Mouse (Mus musculus): ENCODE measurements at regions not wholly inside any gene's neighbourhood (a gene's known extent, or its start where the extent isn't known, plus 50 kb on each side); places are given as distances from the start of the nearest gene placed in this dataset.

DNA sequence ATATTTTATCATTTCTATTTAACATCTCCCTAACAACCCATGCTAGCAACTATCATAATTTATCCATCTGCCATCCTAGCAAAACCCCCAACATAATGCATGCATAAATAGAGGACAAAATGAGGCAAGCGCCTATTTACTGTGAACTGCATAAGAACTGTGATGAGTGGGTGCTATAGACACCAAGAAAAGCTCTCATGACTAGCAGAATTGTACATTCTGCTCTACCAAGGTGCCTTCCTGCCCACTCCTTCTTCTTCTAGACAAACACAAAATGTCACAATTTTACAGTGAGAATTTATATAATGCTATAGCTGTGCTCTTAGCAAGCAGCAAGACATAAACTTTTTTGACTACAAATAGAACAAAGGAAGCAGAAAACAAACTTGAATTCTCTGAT lies 305.9 kb downstream of the Brinp1 start:
- no peak for DNase-seq

DNA sequence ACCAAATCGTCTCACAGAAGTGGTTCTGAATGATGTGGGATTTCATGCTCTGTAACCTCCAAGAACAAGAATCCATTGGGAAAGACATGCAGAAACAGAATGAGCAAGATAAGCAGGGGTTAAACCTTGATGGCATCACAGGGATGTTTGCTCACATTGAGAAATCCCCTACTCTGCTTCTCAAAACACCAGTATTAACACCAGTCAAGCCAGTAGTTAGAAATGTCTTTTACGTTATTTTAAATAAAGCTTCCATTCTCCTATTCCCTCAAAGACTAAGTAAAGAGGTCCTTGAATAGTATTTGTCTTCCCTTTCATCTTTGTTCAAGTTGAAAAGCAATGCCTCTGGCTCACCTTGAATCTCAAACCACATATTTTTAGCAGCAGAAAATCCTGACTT lies 320.9 kb downstream of the Brinp1 start:
- no peak for DNase-seq

DNA sequence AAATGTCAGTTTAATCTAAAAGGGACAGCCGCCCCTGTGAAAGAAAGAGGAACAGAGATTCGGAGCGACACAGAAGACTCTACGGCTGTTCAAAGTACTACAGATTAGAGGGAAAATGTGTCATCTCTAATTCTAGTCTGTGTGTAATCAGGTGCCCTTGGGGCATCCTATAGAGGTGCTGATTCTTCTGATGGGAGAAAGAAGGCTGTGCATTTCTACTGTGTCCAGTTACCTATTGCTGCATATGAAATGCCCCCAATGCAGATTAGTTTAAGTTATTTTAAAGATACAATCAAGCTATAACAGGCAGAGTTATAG lies 330.2 kb downstream of the Brinp1 start:
- no peak for DNase-seq

DNA sequence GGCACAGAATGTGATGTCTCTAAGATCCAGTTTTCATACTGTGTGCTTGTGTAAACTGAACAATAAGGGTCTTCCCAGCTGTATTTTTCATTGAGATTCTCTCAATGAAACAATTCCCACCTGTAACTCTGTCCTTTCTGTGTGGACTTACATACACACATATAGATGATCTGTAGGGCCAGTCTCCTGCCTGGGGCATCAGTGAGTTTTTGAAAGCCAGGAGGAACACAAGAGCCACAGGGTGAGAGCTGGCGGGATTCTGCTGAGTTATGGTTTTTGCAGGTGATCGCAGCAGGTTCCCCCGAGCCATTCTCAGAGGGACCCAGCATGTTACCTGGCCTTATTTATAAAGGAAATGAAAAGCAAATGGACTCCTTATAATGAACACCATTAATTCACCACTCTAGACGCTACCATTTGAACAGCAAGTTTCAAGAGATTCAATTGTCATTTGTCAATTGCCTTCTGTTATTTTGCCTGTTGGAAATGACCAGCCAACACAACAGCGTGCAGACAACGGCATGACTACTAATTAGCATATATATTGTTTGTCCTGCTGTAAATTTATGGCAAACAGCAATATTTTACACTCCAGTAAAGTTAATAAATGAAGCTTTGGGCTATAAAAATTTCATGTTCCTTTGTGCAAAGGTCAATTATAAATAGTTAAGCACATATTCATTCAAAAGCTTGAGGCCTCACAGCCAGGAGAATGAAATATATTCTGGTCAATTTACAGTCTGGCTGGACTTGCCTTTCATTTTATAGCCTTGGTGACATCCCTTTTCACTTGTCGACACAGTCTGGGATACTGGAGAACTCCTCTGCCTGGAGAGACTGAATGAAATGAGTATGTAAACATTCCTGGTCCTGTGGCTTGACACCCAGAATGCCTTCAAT lies 330.8 kb downstream of the Brinp1 start:
- DNase-seq, result no peak

DNA sequence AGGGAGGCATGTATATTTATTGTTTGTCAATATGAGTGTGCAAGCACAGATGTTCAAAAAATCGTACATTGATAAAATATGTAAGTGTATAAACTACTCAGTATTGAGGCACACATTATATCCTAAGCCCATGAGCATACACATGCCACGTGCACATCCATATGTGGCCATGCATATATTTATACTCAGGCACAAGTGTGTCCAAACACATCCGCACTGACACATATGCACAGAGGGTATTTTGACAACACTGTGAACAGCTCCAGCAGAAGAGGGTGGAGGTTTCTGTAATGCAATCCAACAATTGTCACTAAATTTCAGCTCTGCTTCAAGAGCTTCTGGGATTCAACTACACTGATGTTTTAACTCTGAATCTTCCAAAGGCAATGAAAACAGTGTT lies 333.6 kb downstream of the Brinp1 start:
- no peak for DNase-seq

DNA sequence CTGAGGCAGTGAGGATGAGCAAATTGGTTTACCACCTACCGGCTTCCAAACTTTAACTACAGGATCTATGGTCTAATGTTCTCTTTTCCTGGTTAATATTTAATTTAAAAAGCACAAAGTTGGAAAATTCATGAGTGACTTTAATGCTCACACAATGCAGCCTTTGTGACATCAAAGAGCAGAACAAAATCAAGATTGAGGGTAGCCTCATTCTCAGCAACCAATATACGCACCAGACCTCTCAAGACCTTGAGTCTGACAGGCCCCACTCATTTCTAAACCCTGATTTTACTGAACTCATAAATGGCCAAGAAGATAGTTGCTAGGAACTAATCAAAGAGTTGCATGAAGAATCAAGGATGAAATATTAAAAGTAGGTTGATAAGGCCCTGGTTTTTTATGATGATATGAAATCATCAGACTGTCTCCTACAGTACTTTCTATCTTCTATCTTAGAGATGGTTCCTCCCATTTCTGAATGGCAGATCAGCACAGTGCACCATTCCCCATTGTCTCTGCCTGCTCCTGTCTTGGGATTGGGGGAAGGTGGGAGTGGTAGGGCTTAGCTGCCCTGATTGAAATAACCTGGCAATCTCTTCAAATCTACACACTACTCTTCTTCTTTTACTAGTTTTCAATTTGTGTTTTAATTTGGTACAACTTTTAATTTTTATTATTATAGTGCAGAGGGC lies 338.3 kb downstream of the Brinp1 start:
- DNase-seq, result no peak

DNA sequence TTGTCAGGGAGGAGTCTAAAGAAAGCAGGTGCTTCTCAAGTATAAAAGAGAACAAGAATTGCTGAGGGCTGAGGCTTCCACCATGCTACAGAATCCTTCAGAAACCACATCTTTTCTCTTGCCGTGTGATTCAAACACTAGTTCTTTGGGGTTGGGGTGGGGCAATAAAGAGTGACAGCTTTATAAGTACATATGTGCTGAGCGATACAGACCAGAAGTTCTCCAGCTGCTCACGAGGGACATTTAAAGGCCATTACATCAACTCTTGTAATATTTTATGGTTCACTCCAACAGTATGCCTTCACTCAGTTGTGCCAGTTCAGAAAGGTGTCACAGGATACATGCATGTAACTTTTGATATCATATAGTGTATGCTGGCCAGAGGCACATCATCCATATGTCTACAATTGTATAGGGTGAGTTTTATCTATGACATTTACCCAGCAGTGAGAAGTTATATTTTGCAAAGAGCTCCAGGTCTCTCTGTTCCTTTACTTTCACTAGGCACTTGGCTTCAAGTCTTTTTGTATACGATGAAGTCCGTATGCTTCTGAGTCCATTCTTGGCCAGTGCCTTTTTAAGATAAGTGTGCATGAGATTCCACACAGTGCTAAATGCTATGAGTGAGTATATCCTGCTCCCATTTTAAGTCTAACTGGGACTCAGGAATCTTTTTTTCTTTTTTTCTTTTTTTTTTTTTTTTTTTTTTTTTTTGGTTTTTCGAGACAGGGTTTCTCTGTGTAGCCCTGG lies 341.8 kb downstream of the Brinp1 start:
- DNase-seq, result no peak

DNA sequence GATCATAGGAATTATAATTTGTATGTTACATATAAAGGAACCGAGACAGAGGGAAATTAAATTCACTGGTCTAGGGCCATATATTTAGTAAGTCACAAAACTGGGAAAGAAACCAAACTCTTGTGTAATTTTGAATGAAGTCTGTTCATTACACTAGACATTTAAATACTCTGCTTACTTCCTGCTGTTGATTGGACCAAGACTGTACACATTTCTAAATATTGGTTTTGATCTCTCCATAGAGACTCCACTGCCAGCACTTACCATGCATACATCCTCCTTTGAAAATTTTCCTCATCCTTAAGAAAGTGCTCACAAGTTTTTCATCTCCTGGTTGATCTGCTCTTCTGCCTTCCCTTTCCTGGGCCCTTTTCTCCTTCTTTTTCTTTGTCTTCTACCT lies 358.9 kb downstream of the Brinp1 start:
- DNase-seq, result no peak

DNA sequence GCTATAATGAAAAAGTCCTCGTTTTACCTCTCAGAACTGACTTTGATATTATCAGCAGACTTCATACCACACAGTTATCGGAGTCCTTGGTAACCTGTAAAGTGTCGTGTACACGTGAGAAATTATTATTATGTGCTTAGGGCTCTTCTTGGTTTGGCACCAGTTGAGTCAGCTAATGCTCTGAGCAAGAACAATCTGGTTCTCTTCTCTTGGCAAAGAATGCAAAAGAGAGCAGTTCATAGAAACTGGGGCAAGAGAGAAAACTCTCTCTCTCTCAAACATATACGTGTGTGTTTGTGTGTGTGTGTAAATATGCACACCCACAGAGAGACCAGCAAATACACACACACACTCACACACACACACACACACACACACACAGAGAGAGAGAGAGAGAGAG lies 378.8 kb downstream of the Brinp1 start:
- DNase-seq, result no peak

DNA sequence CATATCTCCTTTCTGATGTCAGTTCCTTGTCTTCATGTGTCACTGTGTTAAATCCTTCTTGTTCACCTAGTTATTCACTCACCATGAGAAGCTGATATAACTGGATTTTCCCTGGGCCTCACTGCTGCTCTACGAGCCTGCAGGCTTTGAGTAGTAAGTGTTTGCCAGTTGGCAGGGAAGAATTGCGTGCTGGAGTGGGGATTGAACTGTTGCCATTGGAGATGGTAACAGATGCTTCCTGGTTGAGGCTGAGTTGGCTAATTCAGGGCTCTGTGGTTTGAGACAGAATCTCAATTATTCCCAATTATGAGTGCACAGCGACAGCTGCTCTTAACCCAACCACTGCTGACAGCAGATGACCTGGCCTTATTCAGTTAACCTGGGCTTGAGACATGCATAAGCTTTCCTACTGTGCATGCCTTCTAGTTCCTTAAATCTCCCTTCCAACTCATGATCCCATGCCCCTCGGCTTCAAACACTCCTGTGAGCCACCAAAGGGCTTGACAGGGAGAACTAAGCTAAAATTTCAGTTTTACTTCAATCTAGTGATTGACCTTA lies 379.5 kb downstream of the Brinp1 start:
- DNase-seq, result no peak

DNA sequence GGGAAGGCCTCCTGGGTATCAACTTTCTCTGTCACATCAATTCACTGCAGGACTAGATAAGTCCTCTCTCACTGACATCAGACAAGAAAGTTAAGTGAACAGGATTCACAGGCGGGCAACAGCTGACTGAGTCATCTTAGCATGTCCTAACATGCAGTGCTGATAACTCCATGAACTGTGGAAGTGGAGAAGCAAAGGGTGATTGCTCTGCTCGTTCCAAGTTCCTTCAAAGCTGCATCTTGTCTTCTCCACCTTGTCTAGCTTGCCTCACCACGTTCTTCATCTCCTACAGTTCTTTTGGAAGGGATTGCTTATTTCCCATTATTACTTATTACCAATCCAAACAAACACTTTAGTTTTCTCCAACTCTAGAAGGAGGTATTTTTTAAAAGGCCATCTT lies 380.9 kb downstream of the Brinp1 start:
- no peak for DNase-seq

DNA sequence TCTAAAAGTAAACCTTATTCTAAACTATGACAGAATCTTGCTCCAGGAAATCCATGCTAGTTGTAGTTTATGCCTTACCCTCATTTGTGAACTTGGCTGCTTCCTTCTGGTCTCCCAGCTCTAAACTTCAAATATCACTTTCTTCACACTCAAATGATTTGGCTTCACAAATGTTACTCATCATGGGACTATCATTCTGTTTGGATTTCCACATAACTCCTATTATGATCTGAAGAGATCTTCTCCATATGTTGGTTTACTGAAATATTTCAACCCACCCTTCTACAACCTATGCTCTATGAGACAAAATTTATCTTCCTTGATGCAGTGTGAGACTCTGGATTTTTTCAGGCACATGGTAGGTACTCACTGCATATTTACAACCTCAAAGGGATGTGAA lies 381.7 kb downstream of the Brinp1 start:
- no peak for DNase-seq

DNA sequence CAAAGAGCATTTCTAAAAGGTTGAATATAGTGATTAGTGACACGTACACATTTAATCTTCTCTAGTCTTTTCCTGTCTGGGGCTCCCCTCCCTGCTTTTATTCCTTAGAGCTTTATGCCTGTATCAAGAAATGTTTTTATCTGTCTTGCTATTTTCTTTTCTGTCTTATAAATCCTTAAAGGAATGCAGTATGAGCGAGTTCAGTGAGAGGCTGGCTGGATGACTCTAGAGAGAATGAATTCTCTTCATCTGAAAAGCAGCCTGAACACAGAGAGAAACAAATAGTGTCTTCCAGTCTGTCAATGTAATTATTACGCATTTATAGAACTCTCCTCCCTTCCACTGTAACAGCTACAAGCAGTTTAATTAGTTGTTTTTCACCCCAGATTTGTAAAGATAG lies 417.9 kb downstream of the Brinp1 start:
- no peak for DNase-seq

DNA sequence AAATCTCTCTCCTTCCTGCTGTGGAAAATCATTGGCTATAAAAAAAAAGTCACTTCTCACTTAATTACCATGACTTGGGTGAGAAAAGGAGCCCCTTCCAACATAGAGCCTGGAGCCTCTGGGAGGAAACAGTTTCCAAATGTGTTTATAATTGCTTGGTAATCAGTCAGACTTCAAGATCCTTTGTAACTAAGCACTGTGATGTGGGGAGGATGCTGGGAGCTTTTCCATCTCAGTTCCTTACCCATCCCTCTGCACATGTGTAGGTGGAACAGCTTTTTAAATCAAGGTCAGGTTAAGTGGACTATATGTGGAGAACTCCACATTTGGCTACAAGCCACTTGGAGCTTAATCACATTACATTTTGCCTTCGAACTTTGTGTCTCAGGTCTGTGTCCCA lies 418.4 kb downstream of the Brinp1 start:
- DNase-seq, result peak; percentile 1

DNA sequence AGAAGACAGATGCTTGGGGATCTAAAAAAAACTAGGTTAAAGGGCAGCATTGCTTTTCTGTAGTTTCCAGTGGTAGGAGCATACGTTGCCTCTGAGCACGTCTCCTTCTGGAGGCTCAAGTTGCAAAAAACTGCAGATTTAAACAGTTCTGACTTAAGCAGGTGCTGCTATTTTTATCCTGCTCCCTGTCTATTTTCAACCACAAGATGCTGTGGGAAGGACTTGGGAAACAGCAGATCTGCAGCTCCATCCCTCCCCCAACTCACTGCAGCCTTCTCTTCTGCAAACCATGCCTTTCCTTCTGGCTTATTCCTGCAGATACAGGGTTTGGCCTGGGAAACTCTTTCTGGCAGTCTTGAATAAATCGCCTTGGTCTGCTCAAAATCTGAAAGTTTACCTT lies 422.1 kb downstream of the Brinp1 start:
- DNase-seq, result no peak

DNA sequence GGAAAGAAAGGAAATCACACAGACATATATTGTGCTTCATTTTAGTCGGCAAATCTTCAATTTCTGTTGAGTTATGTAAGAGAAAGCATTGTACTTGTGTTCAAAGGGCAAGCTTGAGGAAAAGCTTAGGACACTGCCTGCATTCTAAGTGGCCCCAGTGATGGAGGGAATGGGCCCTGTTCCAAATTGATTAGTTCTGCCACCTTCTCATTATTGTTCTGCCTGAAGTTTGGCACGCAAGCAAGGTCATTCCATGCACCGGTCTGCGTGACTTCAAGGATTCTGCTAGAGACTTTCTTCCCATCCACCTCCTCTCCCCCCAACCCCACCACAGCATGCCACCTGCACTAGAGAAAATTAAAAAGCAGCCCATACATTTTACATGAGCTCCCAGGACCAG lies 466.2 kb downstream of the Brinp1 start:
- peak; percentile 34 for DNase-seq

DNA sequence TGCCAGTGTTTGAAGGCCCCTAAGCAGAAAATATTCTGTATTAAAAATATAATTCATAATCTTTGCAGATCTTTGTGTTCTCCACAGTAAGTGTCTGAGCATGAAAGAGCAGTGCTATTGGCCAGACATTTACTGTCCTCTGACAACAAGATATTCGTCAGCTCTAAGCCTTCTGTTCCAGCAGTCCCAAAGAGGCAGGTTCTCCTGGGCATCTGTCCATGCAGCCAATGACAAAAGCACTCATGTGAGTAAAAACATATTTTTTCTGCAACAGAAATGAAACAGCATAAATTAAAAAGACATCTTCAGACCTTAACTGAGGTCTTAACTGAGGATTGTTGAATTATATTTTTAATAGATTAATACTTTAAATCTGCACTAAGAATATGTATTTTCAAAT lies 467.3 kb downstream of the Brinp1 start:
- DNase-seq, result no peak

DNA sequence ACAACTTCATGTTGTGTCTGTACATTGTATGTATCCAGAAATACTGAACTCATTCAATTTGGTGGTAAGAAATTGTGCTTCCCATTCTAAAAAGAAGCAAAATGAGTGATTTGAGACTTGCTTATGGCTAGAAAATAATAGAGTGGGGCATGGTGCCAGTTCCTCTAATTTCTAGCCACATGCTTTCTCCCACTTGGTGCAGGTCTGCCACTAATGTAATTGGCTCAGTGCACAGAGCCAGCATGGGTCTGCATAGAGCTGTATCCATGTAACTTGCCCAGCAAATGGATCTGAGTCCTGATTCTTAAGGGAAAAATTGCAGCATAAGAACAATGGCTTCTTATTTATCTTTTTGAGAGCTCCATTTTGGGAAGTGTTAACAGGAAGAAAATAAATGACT lies 492.4 kb downstream of the Brinp1 start:
- DNase-seq, result no peak

DNA sequence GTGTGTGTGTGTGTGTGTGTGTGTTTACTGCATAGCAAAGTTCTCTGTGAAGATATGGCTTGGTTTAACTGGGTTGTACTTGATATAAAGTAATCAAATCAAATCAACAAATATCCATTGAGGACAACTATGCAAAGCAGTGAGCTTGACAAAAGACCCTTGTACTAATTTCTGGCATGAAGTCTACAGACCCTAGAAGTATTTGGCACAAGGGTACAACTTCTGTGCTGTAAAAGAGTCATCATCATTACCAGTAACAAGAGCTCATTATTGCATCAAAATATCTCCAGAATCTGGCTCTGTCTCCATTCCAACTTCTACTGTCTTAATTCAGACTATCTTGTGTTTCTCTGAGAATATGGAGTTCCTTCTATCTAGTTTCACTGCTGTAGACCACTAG lies 538.2 kb downstream of the Brinp1 start:
- no peak for DNase-seq

DNA sequence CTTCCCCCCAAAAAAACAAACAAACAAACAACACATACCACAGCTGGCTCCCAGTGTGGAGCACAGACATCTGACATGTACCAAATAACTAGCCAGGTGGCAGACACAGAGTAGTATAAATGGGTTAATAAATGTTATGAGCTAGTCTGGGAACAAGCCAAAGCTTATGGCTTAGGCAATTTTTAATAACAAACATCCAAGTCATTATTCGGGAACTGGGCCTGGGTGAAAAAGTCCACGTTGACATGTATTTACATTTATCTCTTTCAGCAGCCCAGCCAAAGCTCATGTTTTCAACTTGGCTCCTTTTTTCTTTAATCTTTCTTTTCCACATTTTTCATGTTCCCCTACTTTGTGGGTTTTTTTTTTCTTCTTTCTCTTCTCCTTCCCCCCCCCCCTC lies 543.4 kb downstream of the Brinp1 start:
- no peak for DNase-seq

DNA sequence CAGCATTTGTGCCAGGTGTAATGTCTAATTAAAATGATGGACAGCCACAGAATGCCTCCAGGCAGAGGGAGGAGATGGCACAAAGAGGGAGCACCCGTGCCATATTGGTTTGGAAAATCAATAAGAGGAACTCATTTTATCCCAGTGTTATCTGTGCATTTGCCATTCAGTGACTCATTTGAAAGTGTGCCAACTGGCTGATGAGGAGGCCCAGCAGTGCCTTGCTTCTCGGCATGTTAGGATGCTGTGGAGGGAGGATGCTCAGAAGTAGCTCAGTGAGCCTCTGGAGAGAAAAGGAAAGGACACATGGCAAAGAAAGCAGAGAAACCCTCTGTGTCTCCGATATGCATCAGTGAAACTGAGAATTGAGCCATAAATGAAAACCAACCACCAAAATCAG lies 549.8 kb downstream of the Brinp1 start:
- DNase-seq, result no peak

DNA sequence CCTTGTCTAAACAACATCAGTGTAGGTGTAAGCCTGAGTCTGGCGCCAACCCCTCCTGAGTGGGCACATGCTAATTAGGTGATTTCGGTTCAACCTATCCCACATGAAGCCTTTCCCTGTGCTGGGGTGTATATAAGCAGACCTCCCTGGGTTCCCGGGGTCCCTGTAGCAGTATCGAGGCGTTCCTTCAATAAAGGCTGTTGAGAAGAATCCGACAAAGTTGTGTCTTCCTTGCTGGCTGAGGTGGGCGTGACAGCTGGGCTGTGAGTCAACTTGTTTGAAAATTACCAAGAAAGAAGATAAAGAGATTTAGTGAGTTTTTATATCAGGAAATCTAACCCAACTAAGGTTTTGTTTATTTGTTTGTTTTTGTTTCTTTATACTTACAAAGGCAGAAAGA lies 567.1 kb downstream of the Brinp1 start:
- DNase-seq, result no peak

DNA sequence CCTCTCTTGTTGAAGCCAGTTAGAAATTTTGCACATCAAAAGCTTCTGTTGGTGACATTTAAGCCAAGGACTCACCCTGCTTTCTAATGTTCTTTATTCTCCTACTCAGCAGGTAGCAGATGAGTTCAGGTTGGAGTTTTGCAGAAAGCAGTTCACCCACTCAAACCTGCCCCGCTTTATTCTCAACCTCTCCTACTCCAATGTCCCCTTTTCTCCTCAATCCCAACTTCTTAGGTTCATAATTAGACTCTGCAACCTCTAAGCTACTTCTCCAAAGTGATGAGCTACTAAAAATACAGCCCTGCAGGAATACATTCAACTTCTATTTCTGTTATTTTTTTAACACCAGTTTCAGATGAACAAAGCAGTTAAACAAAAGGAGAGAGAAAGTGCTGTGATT lies 572.2 kb downstream of the Brinp1 start:
- DNase-seq, result no peak

DNA sequence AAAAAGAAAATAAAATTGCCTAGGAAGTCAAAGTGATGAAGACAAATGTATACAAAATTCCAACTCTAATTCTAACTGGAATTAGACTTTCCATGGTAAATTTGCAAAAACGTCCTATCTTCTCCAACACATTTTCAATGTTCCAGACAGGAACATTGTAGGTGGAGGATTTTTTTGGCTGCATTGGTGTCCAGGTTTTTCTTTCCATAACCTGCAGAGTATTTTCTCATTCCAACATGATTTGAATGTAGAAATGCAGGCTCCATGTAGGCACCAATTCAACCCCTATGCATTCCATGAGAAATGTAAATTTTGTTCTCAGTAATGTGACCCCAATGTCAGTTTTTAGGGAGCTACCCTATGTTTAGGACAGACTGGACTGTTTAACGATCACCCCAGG lies 586.2 kb downstream of the Brinp1 start:
- no peak for DNase-seq
